ENCODE assay signal across 23 mouse cellular contexts in genomic region chr9:111486645-111487477, GRCm38 (mm10). TPM values are rescaled to one million over a fixed set of nuclear protein-coding genes. Genes with fewer than 3 reads are reported as not detected.
DNase-seq lines count a peak whose midpoint lies in the region; ATAC-seq and TF ChIP-seq lines count a peak whose summit lies in the region.
"Had no signal": no experiment of that assay in that cellular context is flagged by ENCODE, and none has a peak within 500 bp of the region (broad histone marks: within the 10 kb centered on the region; RNA-seq: fewer than 3 reads in every experiment).

No protein-coding gene starts in this region.

- H3K27ac ChIP-seq in forebrain, embryonic 11.5 days (ENCODE audit: low read depth, low read length), result no peak overlapping the region
- no peak overlapping the region for H3K27ac ChIP-seq in forebrain, embryonic 12.5 days
- peak overlapping the region; percentile 35 for H3K27ac ChIP-seq in kidney, embryonic 16.5 days (ENCODE audit: low read length)
- no peak overlapping the region for H3K27ac ChIP-seq in ES-E14 (ENCODE audit: insufficient read depth, low read depth, low read length, poor library complexity, severe bottlenecking)
- 0 out of 2 replicates have a peak overlapping the region, but pooled peaks have one; percentile 2 for H3K27ac ChIP-seq in embryonic facial prominence, embryonic 10.5 days (replicated peaks)
- H3K27ac ChIP-seq: forebrain, embryonic 13.5 days; hindbrain, embryonic 13.5 days; left cerebral cortex, adult 2 months; liver, embryonic 12.5 days had no signal

- H3K4me1 ChIP-seq in forebrain, embryonic 11.5 days (replicated peaks; ENCODE audit: control insufficient read depth, insufficient read depth, low read length), result 0 out of 2 replicates have a peak, but pooled peaks cover 5% of the 10 kb centered on the region
- peaks cover 13% of the 10 kb centered on the region for H3K4me1 ChIP-seq in forebrain, embryonic 12.5 days
- no peaks in the 10 kb centered on the region for H3K4me1 ChIP-seq in kidney, embryonic 16.5 days (ENCODE audit: insufficient read depth, low read length)
- peaks cover 0 to 12% of the 10 kb centered on the region in 2 experiments; a peak in 2 of 4 replicates for H3K4me1 ChIP-seq in ES-E14 (ENCODE audit: control insufficient read depth in 2 of 2, insufficient read depth in 2 of 2, low read length in 2 of 2, poor library complexity in 1 of 2)
- H3K4me1 ChIP-seq in embryonic facial prominence, embryonic 10.5 days, result peaks cover 9% of the 10 kb centered on the region
- H3K4me1 ChIP-seq: liver, embryonic 12.5 days had no signal

- in situ Hi-C loops in ES-E14 (cut with MboI; ENCODE audit: low sequenced_read_pairs in 2 of 2, unreplicated experiment in 2 of 2), result no loop called here

- no peaks in the 10 kb centered on the region for H3K9me3 ChIP-seq in forebrain, embryonic 11.5 days (ENCODE audit: control insufficient read depth, low read length)
- H3K9me3 ChIP-seq in forebrain, embryonic 12.5 days, result no peaks in the 10 kb centered on the region
- 0 out of 2 replicates have a peak, but pooled peaks cover 2% of the 10 kb centered on the region for H3K9me3 ChIP-seq in kidney, embryonic 16.5 days (ENCODE audit: low read length)
- no peaks in the 10 kb centered on the region for H3K9me3 ChIP-seq in ES-E14 (ENCODE audit: control insufficient read depth, insufficient read depth, low read depth, low read length)
- H3K9me3 ChIP-seq in embryonic facial prominence, embryonic 10.5 days, result no peaks in the 10 kb centered on the region
- H3K9me3 ChIP-seq: forebrain, embryonic 13.5 days; liver, embryonic 12.5 days had no signal

- no peaks in the 10 kb centered on the region for H3K27me3 ChIP-seq in forebrain, embryonic 11.5 days (ENCODE audit: control insufficient read depth, insufficient read depth, low read length)
- H3K27me3 ChIP-seq in forebrain, embryonic 12.5 days, result 0 out of 2 replicates have a peak, but pooled peaks cover 3% of the 10 kb centered on the region
- H3K27me3 ChIP-seq in kidney, embryonic 16.5 days (ENCODE audit: insufficient read depth, low read length), result peaks cover 14% of the 10 kb centered on the region; the same call in 1 of the 2 replicates
- peaks cover 25% of the 10 kb centered on the region for H3K27me3 ChIP-seq in embryonic facial prominence, embryonic 10.5 days (replicated peaks; ENCODE audit: low read depth, poor library complexity, severe bottlenecking)
- H3K27me3 ChIP-seq: hindbrain, embryonic 13.5 days had no signal

- H3K36me3 ChIP-seq in forebrain, embryonic 11.5 days (ENCODE audit: control insufficient read depth, insufficient read depth, low read length), result no peaks in the 10 kb centered on the region
- H3K36me3 ChIP-seq in forebrain, embryonic 12.5 days (replicated peaks), result no peaks in the 10 kb centered on the region
- H3K36me3 ChIP-seq in kidney, embryonic 16.5 days (ENCODE audit: insufficient read depth, low read length), result no peaks in the 10 kb centered on the region
- H3K36me3 ChIP-seq in ES-E14 (ENCODE audit: control insufficient read depth, insufficient read depth, low read length, poor library complexity, severe bottlenecking), result no peaks in the 10 kb centered on the region
- no peaks in the 10 kb centered on the region for H3K36me3 ChIP-seq in embryonic facial prominence, embryonic 10.5 days (replicated peaks)
- H3K36me3 ChIP-seq: hindbrain, embryonic 13.5 days; liver, embryonic 12.5 days had no signal

- no peak overlapping the region for H3K4me2 ChIP-seq in forebrain, embryonic 11.5 days (ENCODE audit: low read depth, low read length, severe bottlenecking)
- H3K4me2 ChIP-seq in forebrain, embryonic 12.5 days, result no peak overlapping the region
- H3K4me2 ChIP-seq in kidney, embryonic 16.5 days (replicated peaks; ENCODE audit: low read depth, low read length), result no peak overlapping the region
- H3K4me2 ChIP-seq: forebrain, embryonic 13.5 days; hindbrain, embryonic 13.5 days; liver, embryonic 12.5 days had no signal

- H3K9ac ChIP-seq in forebrain, embryonic 11.5 days (ENCODE audit: low read length), result no peak overlapping the region
- H3K9ac ChIP-seq in forebrain, embryonic 12.5 days, result no peak overlapping the region
- H3K9ac ChIP-seq in kidney, embryonic 16.5 days (replicated peaks; ENCODE audit: low read length), result no peak overlapping the region
- H3K9ac ChIP-seq in ES-E14 (ENCODE audit: insufficient read depth, low read depth, low read length, poor library complexity, severe bottlenecking), result no peak overlapping the region
- H3K9ac ChIP-seq: forebrain, embryonic 13.5 days; hindbrain, embryonic 13.5 days; liver, embryonic 12.5 days had no signal

- ATAC-seq in forebrain, embryonic 11.5 days (replicated peaks; ENCODE audit: low FRiP score), result peak; percentile 66
- no peak for ATAC-seq in forebrain, embryonic 12.5 days (ENCODE audit: low FRiP score)
- ATAC-seq in kidney, embryonic 16.5 days (ENCODE audit: low FRiP score, low TSS enrichment), result peak; percentile 47
- ATAC-seq: CD4-positive, CD25-positive, alpha-beta regulatory T cell, adult 4 months; forebrain, embryonic 13.5 days; liver, embryonic 12.5 days had no signal

- DNase-seq in forebrain, embryonic 11.5 days (ENCODE audit: low spot score), result no peak
- no peak for DNase-seq in kidney, adult 8-10 months
- DNase-seq in ES-E14 (ENCODE audit: low read depth, low spot score), result peak; percentile 74
- peak; percentile 39 for DNase-seq in embryonic facial prominence, embryonic 10.5 days (ENCODE audit: low spot score)
- no peak for DNase-seq in retina, embryonic 14.5 days (ENCODE audit: low spot score)
- DNase-seq in right cerebral cortex, postnatal 4 days, result no peak
- DNase-seq: cerebellum, adult 2 months; gastrocnemius, postnatal 25 days; kidney, postnatal 14 days; left cerebral cortex, postnatal 4 days; lung, adult 2 months; lung, postnatal 4 days; thymus, postnatal 14 days had no signal

- no peak overlapping the region for H3K4me3 ChIP-seq in forebrain, embryonic 11.5 days (ENCODE audit: low read depth, low read length)
- H3K4me3 ChIP-seq in forebrain, embryonic 12.5 days (replicated peaks), result no peak overlapping the region
- H3K4me3 ChIP-seq in kidney, embryonic 16.5 days (ENCODE audit: low read length), result no peak overlapping the region
- H3K4me3 ChIP-seq in ES-E14 (ENCODE audit: insufficient read depth in 1 of 2, low read depth in 1 of 2, low read length in 2 of 2, poor library complexity in 1 of 2, severe bottlenecking in 1 of 2), result no peak overlapping the region
- no peak overlapping the region for H3K4me3 ChIP-seq in embryonic facial prominence, embryonic 10.5 days
- H3K4me3 ChIP-seq: forebrain, embryonic 13.5 days; hindbrain, embryonic 13.5 days; left cerebral cortex, adult 2 months; liver, embryonic 12.5 days; myocyte had no signal

- 37% methylated on average over 10 of the region's 10 CpGs for WGBS in forebrain, embryonic 11.5 days
- WGBS in forebrain, embryonic 12.5 days, result 22% methylated on average over 10 of the region's 10 CpGs
- 44% methylated on average over 10 of the region's 10 CpGs for WGBS in kidney, embryonic 16.5 days
- 48% methylated on average over 10 of the region's 10 CpGs for WGBS in embryonic facial prominence, embryonic 10.5 days

TF ChIP-seq in ES-E14, 5 proteins besides CTCF, POLR2A, EP300 and RAD21:
- TF ChIP-seq ZNF384 (IDR thresholded peaks at IDR 0.05; ENCODE audit: low read depth, low read length) (no peak), ZC3H11A (IDR thresholded peaks at IDR 0.05; ENCODE audit: borderline replicate concordance, low read depth, low read length) (no peak), HCFC1 (IDR thresholded peaks at IDR 0.05; ENCODE audit: borderline replicate concordance, insufficient read depth, low read length) (no peak), MAFK (IDR thresholded peaks at IDR 0.05; ENCODE audit: insufficient read depth, low read depth, low read length) (no peak), CHD2 (IDR thresholded peaks at IDR 0.05; ENCODE audit: low read depth, low read length) (no peak)

RNA-seq across cellular contexts. Expression of gene Dclk3, which starts 48.0 kb away (rescaled TPM):
- 0.20 and 0.28 TPM in 2 replicates for polyA plus RNA-seq in forebrain, embryonic 11.5 days (2014; fragmentation: Nextera tagmentation; extraction: Ambion mirVana)
- 0.91 and 1.1 TPM in 2 replicates for polyA plus RNA-seq in forebrain, embryonic 12.5 days (2016; fragmentation: Nextera tagmentation; extraction: Ambion mirVana)
- 5.4 and 6.0 TPM in 2 replicates for polyA plus RNA-seq in kidney, embryonic 16.5 days (2015; fragmentation: Nextera tagmentation; extraction: Ambion mirVana)
- 0.37 and 0.40 TPM in 2 replicates for total RNA-seq in ES-E14 (2012; rRNA removed)
- 0.18 and 0.64 TPM in 2 replicates for polyA plus RNA-seq in embryonic facial prominence, embryonic 10.5 days (2016; fragmentation: Nextera tagmentation; extraction: Ambion mirVana)
- total RNA-seq: MEL; neutrophil, adult 5-6 weeks had no signal
- polyA plus RNA-seq: CD4-positive, CD25-positive, alpha-beta regulatory T cell, adult 4 months; myocyte had no signal

Comparison
In these comparisons a context has a peak if more than half of its experiments do, and no peak if none do; other contexts are left out.
1. DNase-seq: peak in ES-E14 (single experiment) and embryonic facial prominence, embryonic 10.5 days (single experiment); none in forebrain, embryonic 11.5 days (single experiment), kidney, adult 8-10 months (0 of 2), retina, embryonic 14.5 days (single experiment) and right cerebral cortex, postnatal 4 days (single experiment).
2. H3K27ac ChIP-seq: peak in kidney, embryonic 16.5 days (single experiment) and embryonic facial prominence, embryonic 10.5 days (single experiment); none in forebrain, embryonic 11.5 days (single experiment), forebrain, embryonic 12.5 days (single experiment) and ES-E14 (single experiment).